In genomic region chr6:108536546-108537317, GRCm38 (mm10) we compare ENCODE assay signal across 9 mouse cellular contexts.
A peak's percentile ranks its signal among the peaks of the same experiment; 100 is the strongest.
DNase-seq lines count a peak whose midpoint lies in the region; ATAC-seq and TF ChIP-seq lines count a peak whose summit lies in the region.
"Had no signal": no experiment of that assay in that cellular context is flagged by ENCODE, and none has a peak within 500 bp of the region (broad histone marks: within the 10 kb centered on the region; RNA-seq: fewer than 3 reads in every experiment).

No protein-coding gene starts in this region.

- peak overlapping the region; percentile 15; the same call in 1 of the 2 replicates for H3K4me2 ChIP-seq in heart, postnatal 0 days (ENCODE audit: low read depth, low read length)
- no peak overlapping the region for H3K4me2 ChIP-seq in forebrain, embryonic 12.5 days
- H3K4me2 ChIP-seq: neural tube, embryonic 13.5 days had no signal

- H3K9me3 ChIP-seq in G1E (replicated peaks): no peaks in the 10 kb centered on the region
- H3K9me3 ChIP-seq in heart, postnatal 0 days (replicated peaks; ENCODE audit: control insufficient read depth, low read length): no peaks in the 10 kb centered on the region
- no peaks in the 10 kb centered on the region for H3K9me3 ChIP-seq in forebrain, embryonic 12.5 days
- H3K9me3 ChIP-seq: neural tube, embryonic 13.5 days had no signal

- H3K27me3 ChIP-seq in G1E (ENCODE audit: insufficient read depth, low read length): no peaks in the 10 kb centered on the region
- H3K27me3 ChIP-seq in heart, postnatal 0 days (ENCODE audit: control insufficient read depth, insufficient read depth, low read length): no peaks in the 10 kb centered on the region
- H3K27me3 ChIP-seq in forebrain, embryonic 12.5 days: no peaks in the 10 kb centered on the region
- H3K27me3 ChIP-seq: neural tube, embryonic 13.5 days had no signal

- TF ChIP-seq CTCF in G1E (IDR thresholded peaks at IDR 0.05; ENCODE audit: low read depth, low read length): no peak
- TF ChIP-seq CTCF in heart, postnatal 0 days (IDR thresholded peaks at IDR 0.05; ENCODE audit: low read depth): no peak

- peak overlapping the region; percentile 27; the same call in 1 of the 2 replicates for H3K4me3 ChIP-seq in G1E (ENCODE audit: low read depth, low read length)
- no peak overlapping the region for H3K4me3 ChIP-seq in heart, postnatal 0 days (ENCODE audit: low read depth, low read length)
- H3K4me3 ChIP-seq in forebrain, embryonic 12.5 days (replicated peaks): no peak overlapping the region
- H3K4me3 ChIP-seq: neural tube, embryonic 13.5 days had no signal

- peak; percentile 85 for ATAC-seq in G1E (ENCODE audit: extremely low read depth, insufficient number of reproducible peaks, low FRiP score, poor library complexity, severe bottlenecking)
- ATAC-seq in heart, postnatal 0 days (ENCODE audit: insufficient read depth, low read depth): peak; percentile 84
- no peak for ATAC-seq in forebrain, embryonic 12.5 days (ENCODE audit: low FRiP score)

- peak overlapping the region; percentile 73 for H3K27ac ChIP-seq in heart, postnatal 0 days (ENCODE audit: low read depth)
- no peak overlapping the region for H3K27ac ChIP-seq in forebrain, embryonic 12.5 days
- H3K27ac ChIP-seq: neural tube, embryonic 13.5 days had no signal

- H3K9ac ChIP-seq in heart, postnatal 0 days (replicated peaks; ENCODE audit: low read depth, low read length): no peak overlapping the region
- no peak overlapping the region for H3K9ac ChIP-seq in forebrain, embryonic 12.5 days
- H3K9ac ChIP-seq: neural tube, embryonic 13.5 days had no signal

- H3K4me1 ChIP-seq in G1E (ENCODE audit: insufficient read depth, low read depth, low read length): peaks cover 58% of the 10 kb centered on the region
- H3K4me1 ChIP-seq in heart, postnatal 0 days (ENCODE audit: control insufficient read depth, insufficient read depth): peaks cover 18% of the 10 kb centered on the region
- no peaks in the 10 kb centered on the region for H3K4me1 ChIP-seq in forebrain, embryonic 12.5 days

- peaks cover 28% of the 10 kb centered on the region for H3K36me3 ChIP-seq in G1E (replicated peaks)
- H3K36me3 ChIP-seq in heart, postnatal 0 days (replicated peaks; ENCODE audit: control insufficient read depth, insufficient read depth, low read length): 0 out of 2 replicates have a peak, but pooled peaks cover 3% of the 10 kb centered on the region
- H3K36me3 ChIP-seq in forebrain, embryonic 12.5 days (replicated peaks): no peaks in the 10 kb centered on the region
- H3K36me3 ChIP-seq: neural tube, embryonic 13.5 days had no signal

- peak; percentile 70 to 73 for DNase-seq in B cell, adult 2 months
- DNase-seq in G1E (ENCODE audit: low spot score): peak; percentile 52
- peak; percentile 74 for DNase-seq in heart, postnatal 0 days (ENCODE audit: low spot score)
- DNase-seq in lung, postnatal 36 days: peak; percentile 90
- peak; percentile 69 for DNase-seq in thymus, postnatal 4 days
- no peak for DNase-seq in right cerebral cortex, adult 18-20 months
- DNase-seq in cerebellum, adult 11-12 months: no peak

- 19% methylated on average over 8 of the region's 8 CpGs for WGBS in heart, postnatal 0 days
- WGBS in forebrain, embryonic 12.5 days: 88% methylated on average over 7 of the region's 8 CpGs

- no peak for TF ChIP-seq EP300 in heart, postnatal 0 days (IDR thresholded peaks at IDR 0.05; ENCODE audit: low read depth)

Comparison
In these comparisons a context has a peak if more than half of its experiments do, and no peak if none do; other contexts are left out.
1. DNase-seq: peak in B cell, adult 2 months (2 of 2), G1E (single experiment), heart, postnatal 0 days (single experiment), lung, postnatal 36 days (single experiment) and thymus, postnatal 4 days (single experiment); none in right cerebral cortex, adult 18-20 months (single experiment) and cerebellum, adult 11-12 months (single experiment).